Mouse (Mus musculus): ENCODE results near the gene Tmem177. TPM values are rescaled to one million over a fixed set of nuclear protein-coding genes. Genes with fewer than 3 reads are reported as not detected.

The Tmem177 gene
- total RNA-seq, 2 experiments from 2014 or later: 6.1 to 7.8 TPM

DNA sequence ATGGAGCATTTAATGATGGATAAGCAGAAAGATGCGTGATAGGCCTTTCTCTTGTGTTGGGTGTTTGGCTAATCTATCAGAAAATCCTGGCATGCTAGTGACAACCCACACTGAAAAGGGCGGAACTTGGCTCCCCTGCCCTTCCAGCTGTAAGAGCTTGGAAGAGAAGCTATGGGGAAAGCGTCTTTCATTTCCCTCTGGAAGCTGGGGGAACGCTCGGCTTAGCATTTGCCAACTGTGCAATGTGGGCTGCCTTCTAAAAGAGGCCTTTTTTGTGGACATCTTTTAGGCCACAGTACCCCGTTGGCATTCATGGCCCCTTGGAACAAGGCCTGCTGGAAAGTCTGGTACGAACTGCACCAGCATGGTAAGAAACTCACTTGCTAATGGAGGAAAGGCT is 34.1 kb downstream of the Tmem177 start:
- H3K4me3 ChIP-seq: peak overlapping the region; percentile 15; the same call in 1 of the 2 replicates
- H3K27ac ChIP-seq: peak overlapping the region; percentile 16; the same call in 1 of the 2 replicates
- intact Hi-C loops (cut with DNase I): no loop called here
- peak; percentile 39 for DNase-seq
- no peak for TF ChIP-seq CTCF (IDR thresholded peaks at IDR 0.05)

DNA sequence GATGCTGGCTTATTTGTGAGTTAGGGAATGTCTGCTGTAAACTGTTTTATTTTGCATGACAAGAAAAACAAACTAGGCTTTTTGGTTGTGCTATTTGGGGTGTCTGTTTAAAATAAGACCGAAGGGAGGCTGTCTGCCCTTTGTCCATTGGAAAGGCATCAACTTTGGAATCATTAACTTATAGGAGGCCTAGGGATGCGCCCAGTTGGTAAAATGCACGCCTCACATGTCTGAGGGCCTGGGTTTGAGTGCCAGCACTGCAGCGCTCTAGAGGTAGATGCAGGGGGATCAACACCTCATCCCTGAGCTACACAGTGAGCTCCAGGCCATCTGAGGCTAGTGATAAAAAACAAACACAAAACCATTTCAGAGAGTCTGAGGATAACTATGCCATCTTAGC is 35.5 kb downstream of the Tmem177 start:
- intact Hi-C loops (cut with DNase I): no loop called here
- TF ChIP-seq CTCF (IDR thresholded peaks at IDR 0.05): no peak
- DNase-seq: no peak
- no peak overlapping the region for H3K27ac ChIP-seq
- H3K4me3 ChIP-seq: no peak overlapping the region

DNA sequence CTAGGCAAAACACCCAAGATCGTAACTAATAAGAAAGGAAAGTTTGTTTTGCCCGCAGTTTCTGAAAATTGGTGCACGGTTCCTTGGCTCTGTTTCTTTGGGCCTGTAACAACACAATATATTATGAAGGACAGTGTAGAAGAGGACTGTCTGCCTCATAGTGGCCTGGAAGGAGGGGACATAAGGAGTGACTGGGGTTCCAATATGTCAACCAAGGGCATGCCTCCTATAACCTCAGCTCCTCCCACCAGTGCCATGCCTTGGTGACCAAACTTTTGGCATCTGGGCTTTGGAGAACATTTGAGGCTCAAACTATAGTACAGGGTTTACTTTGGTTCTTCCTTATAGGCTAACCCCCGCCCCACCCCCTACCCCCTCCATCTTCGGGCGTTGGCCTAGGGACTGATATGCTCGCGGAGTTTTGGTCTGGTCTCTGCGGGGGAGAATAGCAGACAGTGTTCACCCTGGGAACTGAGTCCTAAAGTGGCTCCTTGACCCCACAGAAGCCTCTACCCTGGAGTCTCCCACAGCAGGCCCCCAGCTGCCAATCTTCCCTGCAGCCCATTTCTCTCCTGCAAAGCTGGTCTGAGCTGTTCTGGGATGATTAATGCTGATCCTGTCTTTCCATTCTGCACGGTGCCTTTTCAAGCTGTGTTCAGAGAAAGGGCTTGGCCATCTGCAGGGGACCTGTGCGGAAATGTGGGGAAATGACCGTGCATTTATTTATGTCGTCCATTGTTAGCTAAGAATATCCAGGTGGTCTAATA is 44.4 kb downstream of the Tmem177 start:
- no peak for DNase-seq
- H3K27ac ChIP-seq: no peak overlapping the region
- intact Hi-C loops (cut with DNase I): no loop called here
- no peak overlapping the region for H3K4me3 ChIP-seq
- TF ChIP-seq CTCF (IDR thresholded peaks at IDR 0.05): no peak

DNA sequence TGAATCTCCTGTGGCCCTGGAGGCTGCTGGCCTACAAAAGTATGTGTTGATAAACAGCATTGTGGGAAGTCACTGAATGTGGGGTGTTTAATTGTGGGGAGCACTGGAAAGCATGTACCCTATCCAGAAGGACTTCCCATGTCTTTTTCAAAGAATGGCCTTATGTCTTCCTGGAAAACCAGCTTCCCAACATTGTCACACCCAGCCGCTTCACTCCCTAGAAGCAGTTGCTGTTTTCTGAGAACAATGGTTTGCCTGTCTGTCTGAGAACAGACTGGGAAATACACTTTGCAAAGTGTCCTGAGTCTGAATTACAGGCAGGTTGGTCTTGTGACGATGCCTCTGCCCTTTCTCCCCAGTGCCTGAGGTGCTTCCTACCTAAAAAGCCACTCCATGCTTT is 45.7 kb downstream of the Tmem177 start:
- intact Hi-C loops (cut with DNase I): no loop called here
- Histone ChIP-seq H3K4me3 (no peak overlapping the region), H3K27ac (no peak overlapping the region)
- no peak for DNase-seq
- TF ChIP-seq CTCF (IDR thresholded peaks at IDR 0.05): no peak

DNA sequence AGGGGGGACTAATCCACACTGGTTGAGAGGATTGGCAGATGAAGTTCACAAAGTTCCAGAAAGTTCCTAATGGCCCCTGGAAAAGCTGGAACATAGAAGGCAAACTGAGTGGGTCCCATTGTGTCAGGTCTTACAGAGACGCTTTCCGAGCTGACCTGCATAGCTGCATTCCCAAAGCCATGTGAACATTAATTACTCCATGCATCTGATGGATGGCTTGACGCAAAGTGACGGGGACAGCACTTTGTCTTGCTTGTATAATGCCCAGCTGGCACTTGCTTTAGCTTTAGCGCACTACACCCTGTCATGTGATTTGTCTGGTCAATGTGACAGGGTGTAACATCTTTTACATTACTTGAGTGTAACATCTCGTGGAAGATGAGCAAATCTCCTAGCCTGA is 47.7 kb downstream of the Tmem177 start:
- intact Hi-C loops (cut with DNase I): no loop called here
- DNase-seq: no peak
- Histone ChIP-seq H3K4me3 (no peak overlapping the region), H3K27ac (no peak overlapping the region)
- TF ChIP-seq CTCF (IDR thresholded peaks at IDR 0.05): no peak

DNA sequence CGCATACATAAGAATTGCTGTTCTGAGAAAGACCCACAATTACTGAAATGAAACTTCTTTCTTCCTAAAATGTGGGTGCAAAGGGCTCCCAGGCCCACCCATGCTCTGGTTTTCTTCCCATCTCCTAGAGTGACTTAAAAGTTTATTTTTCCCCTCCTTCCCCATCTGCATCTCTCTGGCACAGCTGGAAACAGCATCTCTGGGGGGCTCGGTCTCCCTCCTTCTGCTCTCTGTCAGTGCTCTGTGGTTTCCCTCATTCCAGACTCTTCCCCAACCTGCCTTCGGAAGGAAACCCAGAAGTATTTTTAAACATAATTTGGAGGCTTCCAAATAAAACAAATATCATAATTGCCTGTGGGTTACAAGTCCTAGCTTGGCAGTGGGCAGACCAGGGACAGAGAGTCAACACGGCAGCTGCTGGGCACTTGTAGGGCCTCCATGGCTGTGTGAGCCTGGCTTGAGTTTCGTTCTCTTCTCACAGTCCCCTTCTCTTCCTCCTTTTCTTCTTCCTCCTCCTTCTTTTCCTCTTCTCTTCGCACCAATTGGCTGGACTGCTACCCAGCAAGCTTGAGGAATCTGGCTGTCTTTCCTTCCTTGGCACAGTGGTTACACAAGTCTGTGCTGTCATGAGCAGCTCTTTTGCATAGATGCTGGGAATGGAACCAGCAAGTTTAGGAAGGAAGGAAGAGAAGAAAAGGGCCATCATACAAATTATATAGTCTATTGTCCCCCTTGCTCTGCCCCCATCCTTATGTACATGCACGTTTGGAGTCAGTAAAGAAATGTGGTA is 49.3 kb downstream of the Tmem177 start:
- intact Hi-C loops (cut with DNase I): no loop called here
- Histone ChIP-seq H3K27ac (no peak overlapping the region), H3K4me3 (no peak overlapping the region)
- DNase-seq: no peak
- no peak for TF ChIP-seq CTCF (IDR thresholded peaks at IDR 0.05)

DNA sequence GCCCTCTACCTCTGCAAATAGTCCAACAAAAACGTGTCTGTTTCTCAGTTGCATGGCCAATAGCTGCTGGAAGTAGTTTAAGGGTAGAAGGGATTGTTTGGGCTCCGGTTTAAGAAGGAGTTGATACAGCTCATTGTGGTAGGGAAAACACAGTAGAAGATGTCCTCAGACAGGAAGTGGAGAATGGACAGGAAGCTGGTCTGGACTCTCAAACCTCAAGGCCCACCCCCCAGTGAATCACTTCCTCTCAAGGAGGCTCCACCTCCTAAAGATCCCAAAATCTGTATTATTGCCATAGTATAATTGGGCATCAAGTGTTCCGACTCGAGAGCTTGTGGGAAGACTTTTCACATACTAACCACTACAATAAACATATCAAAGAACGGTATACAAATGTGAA is 53.4 kb downstream of the Tmem177 start:
- H3K27ac ChIP-seq: no peak overlapping the region
- intact Hi-C loops (cut with DNase I): no loop called here
- no peak for TF ChIP-seq CTCF (IDR thresholded peaks at IDR 0.05)
- no peak overlapping the region for H3K4me3 ChIP-seq
- DNase-seq: no peak

Other genes starting within 250 kb of the Tmem177 start
- gene Ptpn4, start 75.6 kb downstream of the Tmem177 start, total RNA-seq (2021): 10 to 100 TPM; 25.8 to 39.1 TPM
- not detected for gene Cfap221, start 84.0 kb upstream of the Tmem177 start, total RNA-seq (2021)
- gene Sctr, start 93.7 kb upstream of the Tmem177 start, total RNA-seq (2021): 1 to 10 TPM; 2.0 to 2.1 TPM
- 10 to 100 TPM in 1 of 2 experiments, 1 to 10 TPM in 1; 9.3 to 12.8 TPM for gene Tmem37, start 160.9 kb upstream of the Tmem177 start, total RNA-seq (2021)
- 100 to 1,000 TPM; 109 to 173 TPM for gene Dbi, start 207.9 kb upstream of the Tmem177 start, total RNA-seq (2021)
- 1 to 10 TPM; 3.3 to 6.6 TPM for gene 3110009E18Rik, start 208.0 kb upstream of the Tmem177 start, total RNA-seq (2021)